Mouse (Mus musculus) erythroblast, embryonic 14.5 days (primary cell): Measurements from ENCODE around the gene Bcat2. TPM values are rescaled to one million over a fixed set of nuclear protein-coding genes. Genes with fewer than 3 reads are reported as not detected.

Source experiments
- H3K27me3 ChIP-seq: 2 replicates; pipeline ENCODE4 v1.6.1; 2012; ENCODE audit warnings: inconsistent platforms; ENCODE audit not compliant: control insufficient read depth
- H3K36me3 ChIP-seq: 2 replicates; pipeline ENCODE4 v1.6.1; 2012; ENCODE audit warnings: mild to moderate bottlenecking, inconsistent platforms; ENCODE audit not compliant: control insufficient read depth
- H3K4me1 ChIP-seq: 2 replicates; pipeline ENCODE4 v1.6.1; 2012; ENCODE audit warnings: inconsistent platforms; ENCODE audit not compliant: control insufficient read depth
- H3K4me3 ChIP-seq: replicated peaks from 2 replicates; pipeline ENCODE3; 2012; ENCODE audit warnings: moderate library complexity, mild to moderate bottlenecking, inconsistent platforms
- H3K9me3 ChIP-seq: 2 replicates; pipeline ENCODE4 v1.6.1; 2012; ENCODE audit warnings: low read length, inconsistent platforms, mixed read lengths; ENCODE audit not compliant: control insufficient read depth
- GATA1 ChIP-seq: IDR thresholded peaks from 2 replicates; pipeline ENCODE4 v1.6.1; 2012; ENCODE audit warnings: low read length, inconsistent platforms, mixed read lengths
- TAL1 ChIP-seq: IDR thresholded peaks from 3 replicates; pipeline ENCODE4 v1.6.1; 2012; ENCODE audit warnings: low read length, inconsistent platforms, mixed read lengths
- polyA plus RNA-seq: library from polyadenylated mRNA; stranded (reverse); fragments of >175 nt; gene quantifications from 2 replicates; pipeline ENCODE4 v1.2.3, GENCODE M21; 2012

Bcat2 gene
- polyA plus RNA-seq, 1 experiment = 1.1 TPM

DNA sequence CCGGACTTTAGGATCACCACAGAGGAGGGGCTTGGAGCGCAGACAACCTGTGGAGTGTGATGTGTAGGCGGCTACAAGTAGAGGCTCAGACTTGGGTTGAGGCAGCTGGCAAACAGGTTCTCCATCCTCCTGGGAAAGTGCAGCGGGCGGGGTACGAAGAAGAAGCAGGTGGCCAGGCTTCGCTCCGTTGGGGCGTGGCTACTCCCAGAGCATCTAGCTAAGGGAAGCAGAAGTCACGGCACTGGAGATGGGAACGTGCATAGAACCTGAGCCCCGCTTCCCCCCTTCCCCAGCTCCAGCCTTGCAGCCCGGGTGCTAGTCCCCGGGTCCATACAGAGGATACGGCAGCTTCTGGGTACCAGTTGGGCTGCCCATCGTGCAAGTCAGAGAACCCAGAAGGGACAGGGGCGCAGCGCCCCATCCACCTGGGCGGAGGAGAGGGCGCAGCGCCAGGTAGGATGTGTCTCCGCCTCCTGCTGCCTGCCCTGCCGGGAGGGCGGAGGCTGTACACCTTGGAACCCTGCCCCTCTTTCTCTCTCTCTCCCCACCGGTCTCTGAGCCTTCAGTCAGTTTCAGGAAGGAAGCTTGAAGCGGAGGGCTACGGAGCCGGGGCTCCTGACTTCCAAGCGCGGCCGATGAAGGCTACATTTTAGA is 47.2 kb downstream of the Bcat2 start, which contains the start of gene Fut1:
TSS of gene Fut1 (plus strand) at position 248 of the 654 bp plus-strand sequence.
- H3K36me3 ChIP-seq = no peaks in the 10 kb centered on the region
- H3K4me1 ChIP-seq = peaks cover 2% of the 10 kb centered on the region; the same call in 1 of the 2 replicates
- H3K9me3 ChIP-seq = no peaks in the 10 kb centered on the region
- no peak within 1 kb of the TSS for H3K4me3 ChIP-seq
- TF ChIP-seq GATA1 (no peak), TAL1 (no peak)
- H3K27me3 ChIP-seq = peaks cover 36% of the 10 kb centered on the region

GRCm38 (mm10) chr7:45618316-45618715 is 48.4 kb downstream of the Bcat2 start:
- Histone ChIP-seq H3K9me3 (no peaks in the 10 kb centered on the region), H3K27me3 (peaks cover 36% of the 10 kb centered on the region), H3K4me1 (peaks cover 2% of the 10 kb centered on the region; the same call in 1 of the 2 replicates), H3K36me3 (no peaks in the 10 kb centered on the region), H3K4me3 (no peak overlapping the region)
- TF ChIP-seq TAL1 (no peak), GATA1 (no peak)

GRCm38 (mm10) chr7:45619592-45619991 is 49.6 kb downstream of the Bcat2 start:
- H3K4me3 ChIP-seq = no peak overlapping the region
- no peaks in the 10 kb centered on the region for H3K36me3 ChIP-seq
- TF ChIP-seq TAL1 = no peak
- TF ChIP-seq GATA1 = no peak
- H3K9me3 ChIP-seq = no peaks in the 10 kb centered on the region
- H3K4me1 ChIP-seq = peaks cover 2% of the 10 kb centered on the region; the same call in 1 of the 2 replicates
- peaks cover 38% of the 10 kb centered on the region for H3K27me3 ChIP-seq

DNA sequence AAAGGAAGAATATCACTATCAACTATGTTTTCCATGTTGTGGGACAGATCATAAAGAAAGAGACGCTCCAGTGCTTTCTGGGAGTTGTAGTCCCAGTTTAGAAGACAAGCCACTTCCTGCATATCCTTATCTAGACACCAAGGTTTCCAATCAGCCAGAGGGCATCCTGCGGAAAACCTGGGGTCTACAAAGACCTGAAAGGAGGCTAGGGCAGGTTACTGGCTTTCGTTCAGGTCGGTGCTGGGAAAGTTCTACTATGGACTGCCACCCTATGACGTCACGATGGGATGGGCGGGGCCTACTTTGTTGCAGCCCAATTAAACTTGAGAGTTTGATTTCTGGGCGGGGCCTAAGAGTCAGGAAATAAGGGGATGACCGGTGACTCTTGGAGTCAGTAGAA is 51.5 kb downstream of the Bcat2 start, which contains the start of gene Izumo1:
TSS of gene Izumo1 (plus strand) at position 369 of the 400 bp plus-strand sequence.
- no peaks in the 10 kb centered on the region for H3K9me3 ChIP-seq
- H3K4me1 ChIP-seq = peaks cover 2% of the 10 kb centered on the region; the same call in 1 of the 2 replicates
- no peaks in the 10 kb centered on the region for H3K36me3 ChIP-seq
- TF ChIP-seq GATA1 = no peak
- TF ChIP-seq TAL1 = no peak
- no peak within 1 kb of the TSS for H3K4me3 ChIP-seq
- peaks cover 43% of the 10 kb centered on the region for H3K27me3 ChIP-seq

GRCm38 (mm10) chr7:45623507-45623906 is 53.6 kb downstream of the Bcat2 start:
- peaks cover 2% of the 10 kb centered on the region; the same call in 1 of the 2 replicates for H3K9me3 ChIP-seq
- peaks cover 45% of the 10 kb centered on the region for H3K27me3 ChIP-seq
- peaks cover 4% of the 10 kb centered on the region for H3K4me1 ChIP-seq
- no peak for TF ChIP-seq TAL1
- no peak for TF ChIP-seq GATA1
- no peak overlapping the region for H3K4me3 ChIP-seq
- no peaks in the 10 kb centered on the region for H3K36me3 ChIP-seq

GRCm38 (mm10) chr7:45624718-45625117 is 54.8 kb downstream of the Bcat2 start:
- no peaks in the 10 kb centered on the region for H3K36me3 ChIP-seq
- H3K4me1 ChIP-seq = peaks cover 11% of the 10 kb centered on the region
- H3K9me3 ChIP-seq = peaks cover 2% of the 10 kb centered on the region; the same call in 1 of the 2 replicates
- H3K4me3 ChIP-seq = no peak overlapping the region
- TF ChIP-seq TAL1 (no peak), GATA1 (no peak)
- peaks cover 50% of the 10 kb centered on the region for H3K27me3 ChIP-seq

GRCm38 (mm10) chr7:45625481-45625880 is 55.5 kb downstream of the Bcat2 start:
- TF ChIP-seq TAL1 (no peak), GATA1 (no peak)
- H3K9me3 ChIP-seq = peaks cover 2% of the 10 kb centered on the region; the same call in 1 of the 2 replicates
- peaks cover 57% of the 10 kb centered on the region for H3K27me3 ChIP-seq
- no peaks in the 10 kb centered on the region for H3K36me3 ChIP-seq
- no peak overlapping the region for H3K4me3 ChIP-seq
- H3K4me1 ChIP-seq = peaks cover 11% of the 10 kb centered on the region

- Histone ChIP-seq H3K27me3 (peaks cover 57% of the 10 kb centered on the region), H3K4me1 (peaks cover 9% of the 10 kb centered on the region), H3K4me3 (no peak overlapping the region), H3K36me3 (no peaks in the 10 kb centered on the region), H3K9me3 (peaks cover 2% of the 10 kb centered on the region; the same call in 1 of the 2 replicates)
- no peak for TF ChIP-seq TAL1
- TF ChIP-seq GATA1 = no peak
These were observed 56.7 kb downstream of the Bcat2 start for GRCm38 (mm10) chr7:45626571-45627076.

DNA sequence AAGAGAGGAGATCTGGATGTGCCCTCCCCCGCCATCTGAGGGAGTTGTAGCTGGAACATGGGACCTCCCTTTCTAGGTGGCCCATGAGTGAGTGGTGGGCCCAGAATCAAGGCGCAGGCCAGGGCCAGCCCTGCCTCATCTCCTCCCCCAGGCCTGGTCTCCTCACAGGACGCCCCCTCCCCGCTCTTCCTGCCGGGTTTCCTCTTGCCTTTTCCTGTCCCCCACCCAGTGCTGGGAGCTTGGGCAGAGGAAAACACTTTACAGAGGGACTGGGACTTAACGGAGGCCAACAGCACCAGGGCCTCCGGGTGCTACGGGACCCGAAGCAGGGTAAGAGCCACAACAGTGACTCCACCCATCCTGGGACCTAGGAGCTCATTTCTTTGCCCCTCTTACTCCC is 57.3 kb downstream of the Bcat2 start, which contains the start of gene Rasip1:
TSS of gene Rasip1 (plus strand) at position 228 of the 400 bp plus-strand sequence.
- H3K36me3 ChIP-seq = no peaks in the 10 kb centered on the region
- H3K9me3 ChIP-seq = peaks cover 2% of the 10 kb centered on the region; the same call in 1 of the 2 replicates
- peaks cover 9% of the 10 kb centered on the region for H3K4me1 ChIP-seq
- H3K4me3 ChIP-seq = peak within 1 kb of the TSS; percentile 52
- TF ChIP-seq GATA1 (no peak), TAL1 (no peak)
- peaks cover 60% of the 10 kb centered on the region for H3K27me3 ChIP-seq
